Mouse (Mus musculus) testis, adult 2 months (tissue): Measurements from ENCODE around the gene Oas2.

Source experiments
- CTCF ChIP-seq: fragments of 200-500 bp; IDR thresholded peaks from 2 replicates; pipeline ENCODE4 v1.5.1; 2012; ENCODE audit warnings: low read depth, mild to moderate bottlenecking, inconsistent platforms, low read length, moderate library complexity; ENCODE audit not compliant: control insufficient read depth, insufficient read depth, insufficient replicate concordance
- POLR2A ChIP-seq: fragments of 200-500 bp; IDR thresholded peaks from 2 replicates; pipeline ENCODE4 v1.6.1; 2012; ENCODE audit warnings: low read depth, mild to moderate bottlenecking, inconsistent platforms, low read length, moderate library complexity; ENCODE audit not compliant: control insufficient read depth

GRCm38 (mm10) chr5:120734380-120734990, 15.2 kb downstream of the Oas2 start:
- TF ChIP-seq CTCF (no peak), POLR2A (no peak)
